Mouse (Mus musculus): ENCODE results near the gene Phxr2. TPM values are rescaled to one million over a fixed set of nuclear protein-coding genes. Genes with fewer than 3 reads are reported as not detected.
A peak's percentile ranks its signal among the peaks of the same experiment; 100 is the strongest.

Phxr2 gene
- total and polyA plus RNA-seq, 3 experiments = not detected

- no peak for DNase-seq
- no peak for TF ChIP-seq POLR2A (IDR thresholded peaks at IDR 0.05; ENCODE audit: insufficient read depth, low read depth, low read length)
- no peak for TF ChIP-seq EP300 (IDR thresholded peaks at IDR 0.05; ENCODE audit: insufficient read depth, low read depth, low read length)
- TF ChIP-seq CTCF (IDR thresholded peaks at IDR 0.05) = no peak
- WGBS = 66% methylated on average over 6 of the region's 6 CpGs
Observed at GRCm38 (mm10) chr10:99132189-99132588, 6.1 kb upstream of the Phxr2 start.

GRCm38 (mm10) chr10:99131298-99131697 is 5.2 kb upstream of the Phxr2 start:
- H3K9ac ChIP-seq (ENCODE audit: low read depth, low read length) = no peak overlapping the region
- intact Hi-C loops (cut with DNase I) = no loop called here
- no peak for TF ChIP-seq POLR2A (IDR thresholded peaks at IDR 0.05; ENCODE audit: insufficient read depth, low read depth, low read length)
- peaks cover 3% of the 10 kb centered on the region; the same call in 1 of the 2 replicates for H3K4me1 ChIP-seq (ENCODE audit: control insufficient read depth, insufficient read depth, low read length)
- DNase-seq = no peak
- H3K27me3 ChIP-seq (ENCODE audit: control insufficient read depth, insufficient read depth, low read length) = no peaks in the 10 kb centered on the region
- no peaks in the 10 kb centered on the region for H3K36me3 ChIP-seq (ENCODE audit: control insufficient read depth, insufficient read depth, low read length)
- no peak overlapping the region for H3K27ac ChIP-seq
- H3K4me3 ChIP-seq = no peak overlapping the region
- 69% methylated on average over 5 of the region's 5 CpGs for WGBS
- H3K79me2 ChIP-seq (replicated peaks; ENCODE audit: control insufficient read depth, insufficient read depth, low read length) = no peaks in the 10 kb centered on the region

More at GRCm38 (mm10) chr10:99132189-99132588, 6.1 kb upstream of the Phxr2 start:
- Histone ChIP-seq H3K4me3 (no peak overlapping the region), H3K27me3 (ENCODE audit: control insufficient read depth, insufficient read depth, low read length) (no peaks in the 10 kb centered on the region), H3K9ac (ENCODE audit: low read depth, low read length) (no peak overlapping the region), H3K4me1 (ENCODE audit: control insufficient read depth, insufficient read depth, low read length) (peaks cover 3% of the 10 kb centered on the region; the same call in 1 of the 2 replicates), H3K79me2 (replicated peaks; ENCODE audit: control insufficient read depth, insufficient read depth, low read length) (no peaks in the 10 kb centered on the region), H3K36me3 (ENCODE audit: control insufficient read depth, insufficient read depth, low read length) (no peaks in the 10 kb centered on the region), H3K27ac (no peak overlapping the region)
- intact Hi-C loops (cut with DNase I) = no loop called here

GRCm38 (mm10) chr10:99130611-99131010 is 4.5 kb upstream of the Phxr2 start:
- H3K4me1 ChIP-seq (ENCODE audit: control insufficient read depth, insufficient read depth, low read length) = peaks cover 3% of the 10 kb centered on the region; the same call in 1 of the 2 replicates
- H3K27me3 ChIP-seq (ENCODE audit: control insufficient read depth, insufficient read depth, low read length) = no peaks in the 10 kb centered on the region
- no peaks in the 10 kb centered on the region for H3K79me2 ChIP-seq (replicated peaks; ENCODE audit: control insufficient read depth, insufficient read depth, low read length)
- TF ChIP-seq EP300 (IDR thresholded peaks at IDR 0.05; ENCODE audit: insufficient read depth, low read depth, low read length) = no peak
- TF ChIP-seq POLR2A (IDR thresholded peaks at IDR 0.05; ENCODE audit: insufficient read depth, low read depth, low read length) = no peak
- no peak overlapping the region for H3K4me3 ChIP-seq
- 22% methylated on average over 6 of the region's 6 CpGs for WGBS
- H3K27ac ChIP-seq = no peak overlapping the region
- H3K36me3 ChIP-seq (ENCODE audit: control insufficient read depth, insufficient read depth, low read length) = no peaks in the 10 kb centered on the region
- no peak overlapping the region for H3K9ac ChIP-seq (ENCODE audit: low read depth, low read length)
- intact Hi-C loops (cut with DNase I) = no loop called here
- peak in 1 of 2 experiments; percentile 64 for DNase-seq

GRCm38 (mm10) chr10:99127691-99128261 is 1.7 kb upstream of the Phxr2 start:
- WGBS = 88% methylated on average over 11 of the region's 11 CpGs
- Histone ChIP-seq H3K27ac (no peak overlapping the region), H3K4me3 (no peak overlapping the region), H3K27me3 (ENCODE audit: control insufficient read depth, insufficient read depth, low read length) (no peaks in the 10 kb centered on the region), H3K9ac (ENCODE audit: low read depth, low read length) (no peak overlapping the region), H3K4me1 (ENCODE audit: control insufficient read depth, insufficient read depth, low read length) (peaks cover 3% of the 10 kb centered on the region; the same call in 1 of the 2 replicates), H3K36me3 (ENCODE audit: control insufficient read depth, insufficient read depth, low read length) (no peaks in the 10 kb centered on the region), H3K79me2 (replicated peaks; ENCODE audit: control insufficient read depth, insufficient read depth, low read length) (no peaks in the 10 kb centered on the region)
- peak in 1 of 2 experiments; percentile 40 for DNase-seq
- intact Hi-C loops (cut with DNase I) = no loop called here
- no peak for TF ChIP-seq EP300 (IDR thresholded peaks at IDR 0.05; ENCODE audit: insufficient read depth, low read depth, low read length)
- no peak for TF ChIP-seq CTCF (IDR thresholded peaks at IDR 0.05)
- no peak for TF ChIP-seq POLR2A (IDR thresholded peaks at IDR 0.05; ENCODE audit: insufficient read depth, low read depth, low read length)

- intact Hi-C loops (cut with DNase I) = no loop called here
- no peak overlapping the region for H3K27ac ChIP-seq
- peaks cover 3% of the 10 kb centered on the region; the same call in 1 of the 2 replicates for H3K4me1 ChIP-seq (ENCODE audit: control insufficient read depth, insufficient read depth, low read length)
- peak in 1 of 2 experiments; percentile 61 for DNase-seq
- H3K27me3 ChIP-seq (ENCODE audit: control insufficient read depth, insufficient read depth, low read length) = no peaks in the 10 kb centered on the region
- 86% methylated on average over 14 of the region's 14 CpGs for WGBS
- no peak overlapping the region for H3K9ac ChIP-seq (ENCODE audit: low read depth, low read length)
- no peak overlapping the region for H3K4me3 ChIP-seq
- TF ChIP-seq CTCF (IDR thresholded peaks at IDR 0.05) = no peak
- H3K36me3 ChIP-seq (ENCODE audit: control insufficient read depth, insufficient read depth, low read length) = no peaks in the 10 kb centered on the region
- no peaks in the 10 kb centered on the region for H3K79me2 ChIP-seq (replicated peaks; ENCODE audit: control insufficient read depth, insufficient read depth, low read length)
Observed at GRCm38 (mm10) chr10:99126954-99127353, 829 bp upstream of the Phxr2 start.

- Histone ChIP-seq H3K36me3 (ENCODE audit: control insufficient read depth, insufficient read depth, low read length) (no peaks in the 10 kb centered on the region), H3K27ac (no peak overlapping the region), H3K4me1 (ENCODE audit: control insufficient read depth, insufficient read depth, low read length) (no peaks in the 10 kb centered on the region), H3K79me2 (replicated peaks; ENCODE audit: control insufficient read depth, insufficient read depth, low read length) (peaks cover 2% of the 10 kb centered on the region; the same call in 1 of the 2 replicates), H3K9ac (ENCODE audit: low read depth, low read length) (no peak overlapping the region), H3K4me3 (no peak overlapping the region), H3K27me3 (ENCODE audit: control insufficient read depth, insufficient read depth, low read length) (no peaks in the 10 kb centered on the region)
- 77% methylated on average over 4 of the region's 4 CpGs for WGBS
- intact Hi-C loops (cut with DNase I) = no loop called here
- TF ChIP-seq EP300 (IDR thresholded peaks at IDR 0.05; ENCODE audit: insufficient read depth, low read depth, low read length) (no peak), POLR2A (IDR thresholded peaks at IDR 0.05; ENCODE audit: insufficient read depth, low read depth, low read length) (no peak), CTCF (IDR thresholded peaks at IDR 0.05) (no peak)
- no peak for DNase-seq
Observed at GRCm38 (mm10) chr10:99119471-99119870, 6.7 kb downstream of the Phxr2 start.

Data from heart, adult 2 months (tissue).